8 mouse cellular contexts compared by ENCODE assay signal in the genomic region with DNA sequence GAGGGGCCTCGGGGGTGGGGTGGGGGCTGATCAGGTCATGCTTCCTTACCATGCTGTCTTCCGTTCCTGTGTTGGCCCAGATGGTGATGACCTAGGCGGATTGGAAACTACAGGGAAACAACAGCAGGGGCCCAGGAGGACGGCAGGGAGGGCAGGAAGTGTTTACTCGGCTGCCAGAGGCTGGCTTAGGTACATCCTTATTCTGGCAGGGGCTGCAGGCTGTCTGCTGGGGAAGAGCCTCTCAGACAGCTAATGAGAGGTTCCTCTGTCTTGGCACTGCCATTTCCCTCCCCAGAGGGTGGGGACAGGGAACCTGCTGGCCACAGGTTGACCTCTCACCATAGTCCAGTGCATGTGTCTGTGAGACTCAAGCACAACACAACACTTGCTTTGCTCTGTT.
DNase-seq lines count a peak whose midpoint lies in the region; ATAC-seq and TF ChIP-seq lines count a peak whose summit lies in the region.

No protein-coding gene starts in this region.

- peak; percentile 32 to 42 for DNase-seq in heart, adult 2 months
- no peak for DNase-seq in heart, postnatal 25 days (ENCODE audit: low spot score)
- DNase-seq in cerebellum, adult 2 months: peak; percentile 68 to 84
- DNase-seq in spleen, postnatal 4 days (ENCODE audit: low spot score in 2 of 2): no peak
- DNase-seq in urinary bladder, postnatal 10 days (ENCODE audit: low spot score): no peak
- no peak for DNase-seq in natural killer cell, adult 2 months (ENCODE audit: low spot score in 2 of 2)

- peaks cover 39% of the 10 kb centered on the region for H3K4me1 ChIP-seq in heart, adult 2 months (ENCODE audit: control insufficient read depth, insufficient read depth, low read length)
- peaks cover 67% of the 10 kb centered on the region for H3K4me1 ChIP-seq in cerebellum, adult 2 months (ENCODE audit: control insufficient read depth, insufficient read depth, low read length)
- H3K4me1 ChIP-seq in heart, embryonic 15.5 days (replicated peaks): peaks cover 47% of the 10 kb centered on the region
- no peaks in the 10 kb centered on the region; the same call in 1 of the 2 replicates for H3K4me1 ChIP-seq in liver, embryonic 16.5 days (ENCODE audit: control insufficient read depth, low read depth, low read length)

- TF ChIP-seq EP300 in heart, adult 2 months (IDR thresholded peaks at IDR 0.05; ENCODE audit: insufficient read depth, low read depth, low read length): 0 out of 2 replicates have a peak, but pooled peaks have one; percentile 25

- intact Hi-C loops in heart, adult 2 months (cut with DNase I): no loop called here
- intact Hi-C loops in heart, postnatal 25 days (cut with DNase I): no loop called here

- no peak for ATAC-seq in heart, embryonic 15.5 days (replicated peaks; ENCODE audit: insufficient number of reproducible peaks, insufficient read depth, low FRiP score, low read depth)
- peak; percentile 33; the same call in 1 of the 2 replicates for ATAC-seq in liver, embryonic 16.5 days (ENCODE audit: low read depth)

- TF ChIP-seq POLR2A in heart, adult 2 months (IDR thresholded peaks at IDR 0.05; ENCODE audit: insufficient read depth, low read depth, low read length): no peak
- TF ChIP-seq POLR2A in cerebellum, adult 2 months (IDR thresholded peaks at IDR 0.05; ENCODE audit: borderline replicate concordance, insufficient read depth, low read length): no peak

- H3K4me3 ChIP-seq in heart, adult 2 months: no peak overlapping the region
- H3K4me3 ChIP-seq in cerebellum, adult 2 months (replicated peaks; ENCODE audit: insufficient read depth, low read depth, low read length): no peak overlapping the region
- no peak overlapping the region for H3K4me3 ChIP-seq in heart, embryonic 15.5 days
- no peak overlapping the region for H3K4me3 ChIP-seq in liver, embryonic 16.5 days (ENCODE audit: low read depth, low read length)

- H3K9ac ChIP-seq in heart, adult 2 months (ENCODE audit: low read depth, low read length): no peak overlapping the region
- H3K9ac ChIP-seq in heart, embryonic 15.5 days: no peak overlapping the region
- H3K9ac ChIP-seq in liver, embryonic 16.5 days (ENCODE audit: low read depth, low read length): no peak overlapping the region

- H3K36me3 ChIP-seq in heart, adult 2 months (ENCODE audit: control insufficient read depth, insufficient read depth, low read length): peaks cover 5% of the 10 kb centered on the region
- H3K36me3 ChIP-seq in heart, embryonic 15.5 days: no peaks in the 10 kb centered on the region
- H3K36me3 ChIP-seq in liver, embryonic 16.5 days (ENCODE audit: control insufficient read depth, insufficient read depth): no peaks in the 10 kb centered on the region

- no peak for TF ChIP-seq CTCF in heart, adult 2 months (IDR thresholded peaks at IDR 0.05)
- no peak for TF ChIP-seq CTCF in cerebellum, adult 2 months (IDR thresholded peaks at IDR 0.05; ENCODE audit: borderline replicate concordance, insufficient read depth, low read depth, low read length)

- no peaks in the 10 kb centered on the region for H3K9me3 ChIP-seq in heart, embryonic 15.5 days (replicated peaks)
- H3K9me3 ChIP-seq in liver, embryonic 16.5 days (replicated peaks; ENCODE audit: control insufficient read depth, low read length): no peaks in the 10 kb centered on the region

- WGBS in heart, adult 2 months: 23% methylated on average over 5 of the region's 5 CpGs
- WGBS in cerebellum, adult 2 months: 6% methylated on average over 5 of the region's 5 CpGs
- WGBS in heart, embryonic 15.5 days: 42% methylated on average over 5 of the region's 5 CpGs
- WGBS in liver, embryonic 16.5 days (ENCODE audit: insufficient replicate concordance): 9% methylated on average over 5 of the region's 5 CpGs

- H3K4me2 ChIP-seq in heart, embryonic 15.5 days: no peak overlapping the region
- H3K4me2 ChIP-seq in liver, embryonic 16.5 days (ENCODE audit: low read depth, low read length): no peak overlapping the region

- no peaks in the 10 kb centered on the region for H3K79me2 ChIP-seq in heart, adult 2 months (replicated peaks; ENCODE audit: control insufficient read depth, insufficient read depth, low read length)

- no peaks in the 10 kb centered on the region for H3K27me3 ChIP-seq in heart, adult 2 months (ENCODE audit: control insufficient read depth, insufficient read depth, low read length)
- H3K27me3 ChIP-seq in cerebellum, adult 2 months (ENCODE audit: control insufficient read depth, insufficient read depth, low read length): no peaks in the 10 kb centered on the region
- H3K27me3 ChIP-seq in heart, embryonic 15.5 days: no peaks in the 10 kb centered on the region
- no peaks in the 10 kb centered on the region for H3K27me3 ChIP-seq in liver, embryonic 16.5 days (ENCODE audit: control insufficient read depth, insufficient read depth, low read depth, low read length)

- H3K27ac ChIP-seq in heart, adult 2 months: peak overlapping the region; percentile 64
- peak overlapping the region; percentile 4; the same call in 1 of the 2 replicates for H3K27ac ChIP-seq in cerebellum, adult 2 months (ENCODE audit: insufficient read depth, low read length)
- H3K27ac ChIP-seq in heart, embryonic 15.5 days: 0 out of 2 replicates have a peak overlapping the region, but pooled peaks have one; percentile 26
- H3K27ac ChIP-seq in liver, embryonic 16.5 days (ENCODE audit: low read length): no peak overlapping the region

Comparison
In these comparisons a context has a peak if more than half of its experiments do, and no peak if none do; other contexts are left out.
1. DNase-seq: peak in heart, adult 2 months (2 of 2) and cerebellum, adult 2 months (2 of 2); none in heart, postnatal 25 days (single experiment), spleen, postnatal 4 days (0 of 2), urinary bladder, postnatal 10 days (single experiment) and natural killer cell, adult 2 months (0 of 2).